Mouse (Mus musculus): ENCODE results near the gene Fmr1nb. TPM values are rescaled to one million over a fixed set of nuclear protein-coding genes. Genes with fewer than 3 reads are reported as not detected.
A peak's percentile ranks its signal among the peaks of the same experiment; 100 is the strongest.

Fmr1nb gene
- total and polyA plus RNA-seq, 2 experiments from 2014 or later: 1.6 to 6.0 TPM

DNA sequence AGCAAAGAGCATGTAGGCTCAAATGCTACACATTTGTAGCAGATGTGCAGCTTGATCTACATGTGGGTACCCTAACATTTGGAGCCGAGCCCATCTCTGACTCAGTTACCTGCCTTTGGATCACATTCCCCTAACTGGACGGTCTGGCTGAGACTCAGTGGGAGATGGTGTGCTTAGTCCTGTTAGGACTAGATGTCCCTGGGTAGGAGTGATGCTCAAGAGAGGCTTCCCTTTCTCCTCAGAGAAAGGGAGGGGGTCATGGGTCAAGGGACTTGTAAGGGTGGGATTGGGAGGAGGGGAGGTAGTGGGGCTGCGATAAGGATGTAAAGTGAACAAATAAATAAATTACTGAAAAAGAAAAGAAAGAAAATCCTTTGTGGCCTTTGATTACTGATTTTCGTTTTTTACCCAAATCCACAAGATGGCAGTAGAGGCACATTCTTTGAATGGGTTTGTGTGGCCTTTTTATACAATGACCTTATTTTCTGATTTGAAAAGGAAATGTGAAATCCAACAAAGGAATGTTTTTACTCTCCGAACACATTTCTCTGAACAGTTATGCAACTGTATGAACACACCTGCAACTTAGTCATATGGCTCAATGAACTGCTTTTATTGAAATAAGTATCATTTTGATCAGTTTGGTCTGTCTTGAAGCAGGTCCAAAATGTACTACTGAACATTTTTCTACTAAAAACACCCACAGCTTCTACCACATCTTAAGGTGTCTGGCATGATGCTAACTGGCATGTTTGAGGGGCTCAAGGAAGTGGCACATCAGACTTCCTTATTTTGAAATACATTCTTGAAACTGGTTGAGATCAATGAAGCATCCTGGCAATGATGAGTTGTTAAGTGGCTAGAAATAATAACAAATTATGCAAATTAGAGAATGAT lies 78.2 kb downstream of the Fmr1nb start:
- H3K4me3 ChIP-seq (ENCODE audit: low read depth, low read length): no peak overlapping the region
- H3K27ac ChIP-seq (ENCODE audit: low read depth): no peak overlapping the region
- no peaks in the 10 kb centered on the region for H3K9me3 ChIP-seq (replicated peaks; ENCODE audit: control insufficient read depth, low read length)
- H3K9ac ChIP-seq (replicated peaks; ENCODE audit: low read depth, low read length): no peak overlapping the region
- DNase-seq (ENCODE audit: low spot score) (no peak), ATAC-seq (ENCODE audit: insufficient read depth, low read depth) (no peak)
- H3K27me3 ChIP-seq (ENCODE audit: control insufficient read depth, insufficient read depth, low read length): no peaks in the 10 kb centered on the region
- TF ChIP-seq CTCF (IDR thresholded peaks at IDR 0.05; ENCODE audit: low read depth) (peak; percentile 52), EP300 (IDR thresholded peaks at IDR 0.05; ENCODE audit: low read depth) (no peak)
- WGBS: 21% methylated on average over 5 of the region's 5 CpGs
- no peaks in the 10 kb centered on the region for H3K4me1 ChIP-seq (ENCODE audit: control insufficient read depth, insufficient read depth)
- no peak overlapping the region for H3K4me2 ChIP-seq (ENCODE audit: low read depth, low read length)
- H3K36me3 ChIP-seq (replicated peaks; ENCODE audit: control insufficient read depth, insufficient read depth, low read length): no peaks in the 10 kb centered on the region

Other genes starting within 250 kb of the Fmr1nb start
- 15.0 and 16.1 TPM in 2 replicates for gene Fmr1, start 83.3 kb upstream of the Fmr1nb start, total RNA-seq (2014; rRNA removed; ENCODE audit: low replicate concordance)
- 18.3 and 20.9 TPM in 2 replicates for gene Fmr1, start 83.3 kb upstream of the Fmr1nb start, polyA plus RNA-seq (2015; fragmentation: Nextera tagmentation; extraction: Ambion mirVana)
- 3.4 and 6.7 TPM in 2 replicates for gene Gm14698, start 59.3 kb downstream of the Fmr1nb start, total RNA-seq (2014; rRNA removed; ENCODE audit: low replicate concordance)
- 3.3 and 3.6 TPM in 2 replicates for gene Gm14698, start 59.3 kb downstream of the Fmr1nb start, polyA plus RNA-seq (2015; fragmentation: Nextera tagmentation; extraction: Ambion mirVana)
- gene Gm6812, start 131.2 kb downstream of the Fmr1nb start, total RNA-seq (2014; rRNA removed; ENCODE audit: low replicate concordance): not detected in 2 replicates
- gene Gm6812, start 131.2 kb downstream of the Fmr1nb start, polyA plus RNA-seq (2015; fragmentation: Nextera tagmentation; extraction: Ambion mirVana): not detected in 2 replicates